Mouse (Mus musculus) forebrain, embryonic 13.5 days (tissue): Measurements from ENCODE around the gene Vmn1r191. TPM values are rescaled to one million over a fixed set of nuclear protein-coding genes. Genes with fewer than 3 reads are reported as not detected.
"Not testable (repeated sequence)": the region's sequence is repeated elsewhere in the genome, so short reads cannot be mapped to it uniquely, and the experiment has no call there.

Experiments used
- ATAC-seq: fragments of 200-750 bp; cut with Nextera tagmentation; 2 replicates; pipeline ENCODE4 v1.8.0; 2017
- H3K27ac ChIP-seq: fragments of 300-500 bp; sonication (generic); 2 replicates; pipeline ENCODE4 v1.5.1; 2015; ENCODE audit warnings: inconsistent platforms, mild to moderate bottlenecking, moderate library complexity
- H3K27me3 ChIP-seq: fragments of 300-500 bp; sonication (generic); 2 replicates; pipeline ENCODE4 v1.6.1; 2015; ENCODE audit warnings: mild to moderate bottlenecking, inconsistent platforms
- H3K36me3 ChIP-seq: fragments of 300-500 bp; sonication (generic); 2 replicates; pipeline ENCODE4 v1.6.1; 2015; ENCODE audit warnings: mild to moderate bottlenecking, inconsistent platforms; ENCODE audit not compliant: poor library complexity, severe bottlenecking
- H3K4me1 ChIP-seq: fragments of 300-500 bp; sonication (generic); 2 replicates; pipeline ENCODE4 v1.6.1; 2015; ENCODE audit warnings: inconsistent platforms
- H3K4me2 ChIP-seq: fragments of 300-500 bp; sonication (generic); 2 replicates; pipeline ENCODE4 v1.6.1; 2015; ENCODE audit warnings: inconsistent platforms, mild to moderate bottlenecking, moderate library complexity
- H3K4me3 ChIP-seq: fragments of 300-500 bp; sonication (generic); 2 replicates; pipeline ENCODE4 v1.5.1; 2015; ENCODE audit warnings: mild to moderate bottlenecking, inconsistent platforms
- H3K9ac ChIP-seq: fragments of 300-500 bp; sonication (generic); 2 replicates; pipeline ENCODE4 v1.6.1; 2015; ENCODE audit warnings: mild to moderate bottlenecking, inconsistent platforms
- H3K9me3 ChIP-seq: fragments of 300-500 bp; sonication (generic); replicated peaks from 2 replicates; pipeline ENCODE4 v1.6.1; 2016; ENCODE audit warnings: inconsistent platforms
- WGBS: fragments of 180-500 bp; shearing (Covaris S2); methylation state at CpG from one replicate; pipeline ENCODE4 v1.1.7; 2015; 5-methylcytosine and 5-hydroxymethylcytosine counted together
- microRNA-seq: library from miRNA; unstranded; fragments of <30 nt; microRNA quantifications from one replicate; pipeline ENCODE4, GENCODE M21; 2016
- polyA plus RNA-seq: library from polyadenylated mRNA; unstranded; fragments of >200 nt; fragmentation: Nextera tagmentation; extraction: Ambion mirVana; gene quantifications from 2 replicates; pipeline ENCODE4 v1.2.1, GENCODE M21; 2015

The Vmn1r191 gene
- not detected in 2 replicates for polyA plus RNA-seq

GRCm38 (mm10) chr13:22183869-22184268 lies at the start of gene Vmn1r191:
Gene Vmn1r191 (minus strand): TSS chr13:22183969.
- Histone ChIP-seq H3K36me3 (no peaks in the 10 kb centered on the region), H3K4me1 (no peaks in the 10 kb centered on the region), H3K9me3 (no peaks in the 10 kb centered on the region), H3K27me3 (no peaks in the 10 kb centered on the region), H3K27ac (no peak within 1 kb of the TSS), H3K9ac (no peak within 1 kb of the TSS), H3K4me2 (no peak within 1 kb of the TSS), H3K4me3 (no peak within 1 kb of the TSS)
- 45% methylated on average over 1 of the region's 1 CpGs for WGBS
- ATAC-seq, result no peak

GRCm38 (mm10) chr13:22223060-22223459 lies 39.3 kb upstream of the Vmn1r191 start, which contains the start of gene Vmn1r193:
Gene Vmn1r193 (minus strand): TSS chr13:22223160.
- H3K4me1 ChIP-seq, H3K9ac ChIP-seq, H3K9me3 ChIP-seq, ATAC-seq, H3K27ac ChIP-seq, H3K4me2 ChIP-seq, H3K36me3 ChIP-seq, H3K27me3 ChIP-seq, H3K4me3 ChIP-seq: not testable (repeated sequence)
- WGBS, result 89% methylated on average over 1 of the region's 1 CpGs

GRCm38 (mm10) chr13:22192756-22193155 lies 9.0 kb upstream of the Vmn1r191 start:
- WGBS, result 61% methylated on average over 3 of the region's 3 CpGs
- H3K4me1 ChIP-seq, ATAC-seq, H3K27ac ChIP-seq, H3K36me3 ChIP-seq, H3K4me3 ChIP-seq, H3K4me2 ChIP-seq, H3K9me3 ChIP-seq, H3K9ac ChIP-seq, H3K27me3 ChIP-seq: not testable (repeated sequence)

GRCm38 (mm10) chr13:22191041-22191440 lies 7.3 kb upstream of the Vmn1r191 start, which contains the start of gene Vmn1r192:
Gene Vmn1r192 (minus strand): TSS chr13:22191141.
- Histone ChIP-seq H3K9me3 (no peaks in the 10 kb centered on the region), H3K27ac (no peak within 1 kb of the TSS), H3K27me3 (no peaks in the 10 kb centered on the region), H3K36me3 (no peaks in the 10 kb centered on the region), H3K9ac (no peak within 1 kb of the TSS), H3K4me2 (no peak within 1 kb of the TSS), H3K4me3 (no peak within 1 kb of the TSS), H3K4me1 (no peaks in the 10 kb centered on the region)
- no peak for ATAC-seq

- Histone ChIP-seq H3K9ac (no peak overlapping the region), H3K27me3 (no peaks in the 10 kb centered on the region), H3K9me3 (no peaks in the 10 kb centered on the region), H3K4me1 (no peaks in the 10 kb centered on the region), H3K36me3 (no peaks in the 10 kb centered on the region), H3K4me2 (no peak overlapping the region), H3K4me3 (no peak overlapping the region), H3K27ac (no peak overlapping the region)
- ATAC-seq, result no peak
- 80% methylated on average over 2 of the region's 2 CpGs for WGBS
Observed at GRCm38 (mm10) chr13:22190385-22190784, 6.6 kb upstream of the Vmn1r191 start.

GRCm38 (mm10) chr13:22189313-22189712 lies 5.5 kb upstream of the Vmn1r191 start:
- Histone ChIP-seq H3K9ac (no peak overlapping the region), H3K9me3 (no peaks in the 10 kb centered on the region), H3K27ac (no peak overlapping the region), H3K27me3 (no peaks in the 10 kb centered on the region), H3K4me3 (no peak overlapping the region), H3K4me2 (no peak overlapping the region), H3K36me3 (no peaks in the 10 kb centered on the region), H3K4me1 (no peaks in the 10 kb centered on the region)
- no peak for ATAC-seq
- 91% methylated on average over 2 of the region's 2 CpGs for WGBS

- no peak overlapping the region for H3K4me3 ChIP-seq
- H3K4me1 ChIP-seq, result no peaks in the 10 kb centered on the region
- WGBS, result 94% methylated on average over 15 of the region's 15 CpGs
- H3K9me3 ChIP-seq, result peaks cover 14% of the 10 kb centered on the region
- no peak overlapping the region for H3K9ac ChIP-seq
- no peaks in the 10 kb centered on the region for H3K27me3 ChIP-seq
- no peak overlapping the region for H3K27ac ChIP-seq
- no peak for ATAC-seq
- no peaks in the 10 kb centered on the region for H3K36me3 ChIP-seq
- no peak overlapping the region for H3K4me2 ChIP-seq
Observed at GRCm38 (mm10) chr13:22168416-22168815, 15.4 kb downstream of the Vmn1r191 start.

GRCm38 (mm10) chr13:22136495-22137293 lies 47.1 kb downstream of the Vmn1r191 start:
- 68% methylated on average over 4 of the region's 5 CpGs for WGBS
- not testable (repeated sequence) for H3K9me3 ChIP-seq, H3K9ac ChIP-seq, H3K27me3 ChIP-seq, H3K4me2 ChIP-seq, H3K4me1 ChIP-seq, H3K4me3 ChIP-seq, H3K36me3 ChIP-seq, H3K27ac ChIP-seq
- peak; percentile 45; the same call in 1 of the 2 replicates for ATAC-seq

Small RNA genes lying within 50 kb of the gene (microRNA-seq; reads per million reads assigned to microRNA genes)
- gene Gm23282 (not detected), gene Gm25084 (not detected)

Other genes with a start within 250 kb of the Vmn1r191 start
- gene Zfp184, start 238.9 kb downstream of the Vmn1r191 start, polyA plus RNA-seq, result 25.4 and 29.2 TPM in 2 replicates
- gene Pom121l2, start 202.8 kb downstream of the Vmn1r191 start, polyA plus RNA-seq, result 0.09 TPM in 1 of 2 replicates, not detected in the other
- gene Prss16, start 174.2 kb downstream of the Vmn1r191 start, polyA plus RNA-seq, result not detected in 2 replicates
- 2.8 and 10.7 TPM in 2 replicates for gene Hist1h2ah, start 148.4 kb downstream of the Vmn1r191 start, polyA plus RNA-seq
- gene Hist1h2bk, start 148.1 kb downstream of the Vmn1r191 start, polyA plus RNA-seq, result 7.5 and 10.3 TPM in 2 replicates
- 42.8 and 45.2 TPM in 2 replicates for gene Hist1h4i, start 142.6 kb downstream of the Vmn1r191 start, polyA plus RNA-seq
- gene Hist1h2ag, start 141.0 kb downstream of the Vmn1r191 start, polyA plus RNA-seq, result 60.3 and 62.0 TPM in 2 replicates
- gene Hist1h2bj, start 140.8 kb downstream of the Vmn1r191 start, polyA plus RNA-seq, result 13.3 and 13.9 TPM in 2 replicates
- gene Vmn1r188, start 99.5 kb downstream of the Vmn1r191 start, polyA plus RNA-seq, result not detected in 2 replicates
- gene Vmn1r189, start 78.1 kb downstream of the Vmn1r191 start, polyA plus RNA-seq, result not detected in 2 replicates
- not detected in 2 replicates for gene Vmn1r192, start 7.2 kb upstream of the Vmn1r191 start, polyA plus RNA-seq
- not detected in 2 replicates for gene Vmn1r193, start 39.2 kb upstream of the Vmn1r191 start, polyA plus RNA-seq
- not detected in 2 replicates for gene Vmn1r194, start 60.2 kb upstream of the Vmn1r191 start, polyA plus RNA-seq
- gene Vmn1r195, start 86.6 kb upstream of the Vmn1r191 start, polyA plus RNA-seq, result not detected in 2 replicates
- gene Vmn1r196, start 106.0 kb upstream of the Vmn1r191 start, polyA plus RNA-seq, result not detected in 2 replicates
- not detected in 2 replicates for gene Vmn1r197, start 140.6 kb upstream of the Vmn1r191 start, polyA plus RNA-seq
- gene Vmn1r198, start 166.4 kb upstream of the Vmn1r191 start, polyA plus RNA-seq, result not detected in 2 replicates
- gene Vmn1r199, start 195.8 kb upstream of the Vmn1r191 start, polyA plus RNA-seq, result not detected in 2 replicates
- gene Vmn1r200, start 206.4 kb upstream of the Vmn1r191 start, polyA plus RNA-seq, result not detected in 2 replicates